ENCODE assay signal across 8 mouse cellular contexts in the genomic region with DNA sequence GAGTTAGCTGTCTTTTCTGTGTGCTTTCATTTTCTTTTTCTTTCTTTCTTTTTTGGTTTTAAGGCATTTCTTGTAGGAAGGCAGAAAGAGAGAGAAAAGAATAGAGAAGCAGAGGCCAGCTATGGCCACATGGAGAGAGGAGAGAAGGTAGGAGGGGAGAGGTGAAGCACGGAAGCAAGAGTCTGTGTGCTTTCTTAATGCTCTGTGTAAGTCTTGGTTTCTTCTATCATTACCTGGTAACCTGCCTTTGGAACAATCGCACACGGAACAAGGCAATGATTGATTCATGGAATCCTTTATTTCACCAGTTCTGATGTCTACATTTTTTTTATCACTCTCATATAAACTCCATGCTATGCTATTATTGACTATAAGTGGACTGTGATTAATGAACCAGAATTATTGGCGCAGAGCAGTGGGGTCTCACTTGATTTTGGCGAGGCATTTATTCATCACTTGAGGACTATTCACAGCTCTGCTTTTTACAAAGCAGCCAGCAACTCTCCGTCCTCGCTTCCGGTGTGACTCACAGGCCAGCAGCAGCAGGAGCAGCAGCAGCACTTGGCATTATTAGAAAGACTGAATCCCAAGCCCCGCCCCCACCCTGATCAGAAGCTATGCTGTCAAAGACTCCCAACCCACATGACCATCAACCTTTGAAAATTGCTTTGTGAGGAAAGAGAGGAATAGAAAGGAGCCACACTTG.
A peak's percentile ranks its signal among the peaks of the same experiment; 100 is the strongest.
DNase-seq lines count a peak whose midpoint lies in the region; ATAC-seq and TF ChIP-seq lines count a peak whose summit lies in the region.
"Had no signal": no experiment of that assay in that cellular context is flagged by ENCODE, and none has a peak within 500 bp of the region (broad histone marks: within the 10 kb centered on the region; RNA-seq: fewer than 3 reads in every experiment).

No protein-coding gene starts in this region.

- no peak for TF ChIP-seq EP300 in stomach, postnatal 0 days (optimal IDR thresholded peaks at IDR 0.05)

- H3K4me1 ChIP-seq in liver, embryonic 12.5 days = no peaks in the 10 kb centered on the region
- H3K4me1 ChIP-seq in embryonic facial prominence, embryonic 14.5 days (ENCODE audit: control insufficient read depth, insufficient read depth, low read length) = no peaks in the 10 kb centered on the region
- H3K4me1 ChIP-seq in limb, embryonic 13.5 days = peaks cover 13% of the 10 kb centered on the region
- H3K4me1 ChIP-seq in stomach, postnatal 0 days (replicated peaks; ENCODE audit: control insufficient read depth, insufficient read depth) = no peaks in the 10 kb centered on the region

- no peaks in the 10 kb centered on the region for H3K36me3 ChIP-seq in liver, embryonic 12.5 days
- H3K36me3 ChIP-seq in embryonic facial prominence, embryonic 14.5 days (ENCODE audit: control insufficient read depth, insufficient read depth, low read length) = no peaks in the 10 kb centered on the region
- H3K36me3 ChIP-seq in limb, embryonic 13.5 days = no peaks in the 10 kb centered on the region
- H3K36me3 ChIP-seq in stomach, postnatal 0 days (ENCODE audit: control insufficient read depth, insufficient read depth, low read length) = no peaks in the 10 kb centered on the region

- no peak overlapping the region for H3K9ac ChIP-seq in liver, embryonic 12.5 days
- no peak overlapping the region for H3K9ac ChIP-seq in embryonic facial prominence, embryonic 14.5 days (ENCODE audit: low read depth, low read length)
- no peak overlapping the region for H3K9ac ChIP-seq in limb, embryonic 13.5 days
- H3K9ac ChIP-seq in stomach, postnatal 0 days (ENCODE audit: low read length) = no peak overlapping the region
- H3K9ac ChIP-seq: liver, embryonic 14.5 days had no signal

- peak; percentile 16 for DNase-seq in liver
- DNase-seq in embryonic facial prominence, embryonic 14.5 days (ENCODE audit: low spot score) = peak; percentile 74
- peak; percentile 52 for DNase-seq in stomach, postnatal 0 days (ENCODE audit: low spot score)
- DNase-seq in ovary, postnatal 36 days (ENCODE audit: low spot score) = no peak
- DNase-seq in T-cell, adult 2 months (ENCODE audit: low spot score) = no peak

- H3K27ac ChIP-seq in liver, embryonic 12.5 days = no peak overlapping the region
- H3K27ac ChIP-seq in embryonic facial prominence, embryonic 14.5 days (replicated peaks; ENCODE audit: low read depth, low read length) = no peak overlapping the region
- H3K27ac ChIP-seq in limb, embryonic 13.5 days = no peak overlapping the region
- H3K27ac ChIP-seq in stomach, postnatal 0 days (replicated peaks) = no peak overlapping the region
- H3K27ac ChIP-seq: liver, embryonic 14.5 days had no signal

- H3K4me2 ChIP-seq in liver, embryonic 12.5 days = no peak overlapping the region
- no peak overlapping the region for H3K4me2 ChIP-seq in embryonic facial prominence, embryonic 14.5 days (ENCODE audit: low read depth, low read length)
- peak overlapping the region; percentile 28; the same call in 1 of the 2 replicates for H3K4me2 ChIP-seq in limb, embryonic 13.5 days (replicated peaks)
- no peak overlapping the region for H3K4me2 ChIP-seq in stomach, postnatal 0 days (replicated peaks; ENCODE audit: low read depth)

- no peaks in the 10 kb centered on the region for H3K9me3 ChIP-seq in liver, embryonic 12.5 days (replicated peaks)
- H3K9me3 ChIP-seq in embryonic facial prominence, embryonic 14.5 days (ENCODE audit: control insufficient read depth, low read length) = no peaks in the 10 kb centered on the region
- no peaks in the 10 kb centered on the region for H3K9me3 ChIP-seq in limb, embryonic 13.5 days
- no peaks in the 10 kb centered on the region for H3K9me3 ChIP-seq in stomach, postnatal 0 days (ENCODE audit: control insufficient read depth, low read length)

- TF ChIP-seq CTCF in stomach, postnatal 0 days (IDR thresholded peaks at IDR 0.05; ENCODE audit: low read depth) = no peak

- no peak overlapping the region for H3K4me3 ChIP-seq in liver, embryonic 12.5 days
- no peak overlapping the region for H3K4me3 ChIP-seq in embryonic facial prominence, embryonic 14.5 days (ENCODE audit: low read depth, low read length)
- no peak overlapping the region for H3K4me3 ChIP-seq in limb, embryonic 13.5 days
- H3K4me3 ChIP-seq in stomach, postnatal 0 days (ENCODE audit: low read depth, low read length) = no peak overlapping the region

- 54% methylated on average over 9 of the region's 9 CpGs for WGBS in liver, embryonic 12.5 days (ENCODE audit: insufficient replicate concordance)
- 50% methylated on average over 9 of the region's 9 CpGs for WGBS in embryonic facial prominence, embryonic 14.5 days
- 41% methylated on average over 9 of the region's 9 CpGs for WGBS in limb, embryonic 13.5 days
- WGBS in stomach, postnatal 0 days = 45% methylated on average over 9 of the region's 9 CpGs

- H3K27me3 ChIP-seq in liver, embryonic 12.5 days (replicated peaks) = no peaks in the 10 kb centered on the region
- H3K27me3 ChIP-seq in embryonic facial prominence, embryonic 14.5 days (replicated peaks; ENCODE audit: control insufficient read depth, insufficient read depth, low read length) = no peaks in the 10 kb centered on the region
- no peaks in the 10 kb centered on the region for H3K27me3 ChIP-seq in limb, embryonic 13.5 days
- H3K27me3 ChIP-seq in stomach, postnatal 0 days (ENCODE audit: control insufficient read depth, insufficient read depth, low read length) = no peaks in the 10 kb centered on the region

- ATAC-seq in liver, embryonic 12.5 days = no peak
- peak; percentile 72 for ATAC-seq in embryonic facial prominence, embryonic 14.5 days (ENCODE audit: low read depth)
- no peak for ATAC-seq in limb, embryonic 13.5 days (ENCODE audit: low FRiP score, low read depth)
- ATAC-seq in stomach, postnatal 0 days (ENCODE audit: low FRiP score, low TSS enrichment) = no peak

Comparison
In these comparisons a context has a peak if more than half of its experiments do, and no peak if none do; other contexts are left out.
1. DNase-seq: peak in liver (single experiment), embryonic facial prominence, embryonic 14.5 days (single experiment) and stomach, postnatal 0 days (single experiment); none in ovary, postnatal 36 days (single experiment) and T-cell, adult 2 months (single experiment).